In the genomic region with DNA sequence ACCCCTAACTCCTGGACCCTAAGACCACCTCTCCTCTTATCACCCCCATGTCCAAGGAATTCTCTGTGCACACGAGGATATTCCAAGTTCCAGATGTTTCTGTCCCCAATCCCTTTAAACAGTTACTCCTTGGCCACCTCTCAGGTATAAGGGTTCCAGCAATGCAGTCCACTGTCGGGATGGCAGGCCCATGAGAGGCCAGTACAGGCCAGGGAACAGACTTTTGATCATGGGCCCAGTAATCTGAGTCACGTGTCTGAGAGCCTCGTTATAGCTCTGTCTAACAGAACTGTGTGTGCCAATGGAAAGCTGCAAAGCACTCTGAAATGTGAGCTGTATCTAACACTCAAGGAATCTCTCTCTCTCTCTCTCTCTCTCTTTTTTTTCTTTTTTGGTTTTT, we compare ENCODE assay signal across 22 mouse cellular contexts. TPM values are rescaled to one million over a fixed set of nuclear protein-coding genes. Genes with fewer than 3 reads are reported as not detected.
DNase-seq lines count a peak whose midpoint lies in the region; ATAC-seq lines count a peak whose summit lies in the region.
"Had no signal": no experiment of that assay in that cellular context is flagged by ENCODE, and none has a peak within 500 bp of the region (broad histone marks: within the 10 kb centered on the region; RNA-seq: fewer than 3 reads in every experiment).

No protein-coding gene starts in this region.

- H3K4me1 ChIP-seq in embryonic facial prominence, embryonic 12.5 days = no peaks in the 10 kb centered on the region
- H3K4me1 ChIP-seq in embryonic facial prominence, embryonic 10.5 days = no peaks in the 10 kb centered on the region
- no peaks in the 10 kb centered on the region for H3K4me1 ChIP-seq in heart, embryonic 16.5 days (ENCODE audit: control insufficient read depth, insufficient read depth, low read length)
- H3K4me1 ChIP-seq: embryonic facial prominence, embryonic 15.5 days; forebrain, embryonic 15.5 days; hindbrain, embryonic 15.5 days had no signal

- H3K9me3 ChIP-seq in embryonic facial prominence, embryonic 12.5 days = no peaks in the 10 kb centered on the region
- H3K9me3 ChIP-seq in embryonic facial prominence, embryonic 10.5 days = no peaks in the 10 kb centered on the region
- H3K9me3 ChIP-seq in heart, embryonic 16.5 days (replicated peaks; ENCODE audit: control insufficient read depth, low read length) = peaks cover 2% of the 10 kb centered on the region; the same call in 1 of the 2 replicates
- H3K9me3 ChIP-seq: embryonic facial prominence, embryonic 15.5 days; forebrain, embryonic 15.5 days; hindbrain, embryonic 15.5 days had no signal

- 0 out of 2 replicates have a peak, but pooled peaks have one; percentile 47 for ATAC-seq in embryonic facial prominence, embryonic 12.5 days (ENCODE audit: insufficient number of reproducible peaks, insufficient read depth, low FRiP score, low TSS enrichment)
- ATAC-seq in heart, embryonic 16.5 days (replicated peaks; ENCODE audit: extremely low read depth, insufficient read depth, low FRiP score) = peak; percentile 45; the same call in 1 of the 2 replicates
- ATAC-seq: activated CD4-positive, CD25-positive, alpha-beta regulatory T cell, adult 4 months; forebrain, embryonic 15.5 days; intestine, embryonic 16.5 days; Patski had no signal

- no peak for DNase-seq in embryonic facial prominence, embryonic 10.5 days (ENCODE audit: low spot score)
- peak; percentile 47 for DNase-seq in gastrocnemius, postnatal 25 days
- no peak for DNase-seq in gastrocnemius, postnatal 4 days (ENCODE audit: low spot score in 2 of 2)
- no peak for DNase-seq in heart, adult 8-10 months (ENCODE audit: low spot score)
- DNase-seq in left cerebral cortex, postnatal 4 days = no peak
- DNase-seq: adrenal gland, adult 2 months; adrenal gland, postnatal 25 days; cerebellum, adult 18-20 months; cerebellum, adult 9-11 months; cerebellum, postnatal 36 days; heart, postnatal 36 days; kidney, adult 2 months had no signal

- no peak overlapping the region for H3K4me3 ChIP-seq in embryonic facial prominence, embryonic 12.5 days
- no peak overlapping the region for H3K4me3 ChIP-seq in embryonic facial prominence, embryonic 10.5 days
- no peak overlapping the region for H3K4me3 ChIP-seq in heart, embryonic 16.5 days (ENCODE audit: low read length)
- H3K4me3 ChIP-seq: embryonic facial prominence, embryonic 15.5 days; forebrain, embryonic 15.5 days; hindbrain, embryonic 15.5 days had no signal

- H3K36me3 ChIP-seq in embryonic facial prominence, embryonic 12.5 days = peaks cover 49% of the 10 kb centered on the region
- H3K36me3 ChIP-seq in embryonic facial prominence, embryonic 10.5 days (replicated peaks) = peaks cover 93% of the 10 kb centered on the region
- peaks cover 26% of the 10 kb centered on the region for H3K36me3 ChIP-seq in heart, embryonic 16.5 days (ENCODE audit: control insufficient read depth, insufficient read depth)

- 63% methylated on average over 4 of the region's 4 CpGs for WGBS in embryonic facial prominence, embryonic 12.5 days
- WGBS in embryonic facial prominence, embryonic 10.5 days = 72% methylated on average over 4 of the region's 4 CpGs
- WGBS in heart, embryonic 16.5 days = 41% methylated on average over 4 of the region's 4 CpGs

- no peaks in the 10 kb centered on the region for H3K27me3 ChIP-seq in embryonic facial prominence, embryonic 12.5 days
- H3K27me3 ChIP-seq in embryonic facial prominence, embryonic 10.5 days (replicated peaks; ENCODE audit: low read depth, poor library complexity, severe bottlenecking) = no peaks in the 10 kb centered on the region
- H3K27me3 ChIP-seq in heart, embryonic 16.5 days (ENCODE audit: control insufficient read depth, insufficient read depth, low read length) = no peaks in the 10 kb centered on the region
- H3K27me3 ChIP-seq: embryonic facial prominence, embryonic 15.5 days; forebrain, embryonic 15.5 days; hindbrain, embryonic 15.5 days; Patski had no signal

- no peak overlapping the region for H3K27ac ChIP-seq in embryonic facial prominence, embryonic 12.5 days
- no peak overlapping the region for H3K27ac ChIP-seq in embryonic facial prominence, embryonic 10.5 days (replicated peaks)
- no peak overlapping the region for H3K27ac ChIP-seq in heart, embryonic 16.5 days (ENCODE audit: low read length)
- H3K27ac ChIP-seq: embryonic facial prominence, embryonic 15.5 days; forebrain, embryonic 15.5 days; hindbrain, embryonic 15.5 days had no signal

- intact Hi-C loops in left cerebral cortex, postnatal 4 days (cut with DNase I) = no loop called here

- H3K9ac ChIP-seq in embryonic facial prominence, embryonic 12.5 days = no peak overlapping the region
- H3K9ac ChIP-seq in heart, embryonic 16.5 days (ENCODE audit: low read length) = no peak overlapping the region
- H3K9ac ChIP-seq: embryonic facial prominence, embryonic 15.5 days; forebrain, embryonic 15.5 days; hindbrain, embryonic 15.5 days had no signal

- H3K4me2 ChIP-seq in embryonic facial prominence, embryonic 12.5 days (replicated peaks) = no peak overlapping the region
- H3K4me2 ChIP-seq in heart, embryonic 16.5 days (ENCODE audit: low read depth, low read length) = no peak overlapping the region
- H3K4me2 ChIP-seq: embryonic facial prominence, embryonic 15.5 days; forebrain, embryonic 15.5 days; hindbrain, embryonic 15.5 days had no signal

RNA-seq across cellular contexts. Expression of a gene that starts 29.6 kb away (rescaled TPM):
- polyA plus RNA-seq in embryonic facial prominence, embryonic 12.5 days (2016; fragmentation: Nextera tagmentation; extraction: Ambion mirVana) = 66.1 and 71.3 TPM in 2 replicates
- 52.1 and 52.7 TPM in 2 replicates for polyA plus RNA-seq in embryonic facial prominence, embryonic 10.5 days (2016; fragmentation: Nextera tagmentation; extraction: Ambion mirVana)
- total RNA-seq in gastrocnemius, postnatal 25 days (2021) = 10 to 100 TPM; 11.6 to 15.8 TPM
- total RNA-seq in gastrocnemius, postnatal 4 days (2021) = 10 to 100 TPM; 40.1 to 43.0 TPM
- 16.4 and 19.7 TPM in 2 replicates for polyA plus RNA-seq in heart, embryonic 16.5 days (2015; fragmentation: Nextera tagmentation; extraction: Ambion mirVana)
- total RNA-seq in heart, adult 8-10 months (2022) = 10 to 100 TPM; 10.2 to 12.3 (median 11.4) TPM
- 10 to 100 TPM; 29.7 to 33.7 TPM for total RNA-seq in left cerebral cortex, postnatal 4 days (2021)
- total RNA-seq: MEL had no signal
- polyA plus RNA-seq: activated CD4-positive, CD25-positive, alpha-beta regulatory T cell, adult 4 months had no signal

RNA-seq across cellular contexts. Expression of a gene that starts 52.8 kb away (rescaled TPM):
- polyA plus RNA-seq in embryonic facial prominence, embryonic 12.5 days (2016; fragmentation: Nextera tagmentation; extraction: Ambion mirVana) = 0.67 and 1.2 TPM in 2 replicates
- 0.56 and 0.62 TPM in 2 replicates for polyA plus RNA-seq in embryonic facial prominence, embryonic 10.5 days (2016; fragmentation: Nextera tagmentation; extraction: Ambion mirVana)
- total RNA-seq in gastrocnemius, postnatal 25 days (2021) = not detected
- under 1 TPM in 1 of 2 experiments, not detected in 1; 0.56 TPM for total RNA-seq in gastrocnemius, postnatal 4 days (2021)
- polyA plus RNA-seq in heart, embryonic 16.5 days (2015; fragmentation: Nextera tagmentation; extraction: Ambion mirVana) = 0.14 and 0.37 TPM in 2 replicates
- not detected for total RNA-seq in heart, adult 8-10 months (2022)
- total RNA-seq in left cerebral cortex, postnatal 4 days (2021) = 1 to 10 TPM in 1 of 2 experiments, under 1 TPM in 1; 0.68 to 1.3 TPM
- total RNA-seq: adrenal gland, adult 2 months; adrenal gland, postnatal 25 days; heart, adult 18-20 months; heart, postnatal 36 days; MEL had no signal
- polyA plus RNA-seq: adrenal gland, adult 2 months; kidney, adult 2 months had no signal
